Mouse (Mus musculus) heart, postnatal 0 days (tissue): Measurements from ENCODE around the gene Lhfp.

Source experiments
- CTCF ChIP-seq: IDR thresholded peaks from 2 replicates; pipeline ENCODE4 v1.5.1; 2016; ENCODE audit warnings: antibody characterized with exemption, control low read depth, low read depth
- EP300 ChIP-seq: IDR thresholded peaks from 2 replicates; pipeline ENCODE4 v1.6.1; 2016; ENCODE audit warnings: antibody characterized with exemption, low read depth

GRCm38 (mm10) chr3:53151081-53151480 is 109.8 kb downstream of the Lhfp start:
- TF ChIP-seq CTCF (no peak), EP300 (no peak)
